Comparison of ENCODE assay signal across 10 mouse cellular contexts in the genomic region with DNA sequence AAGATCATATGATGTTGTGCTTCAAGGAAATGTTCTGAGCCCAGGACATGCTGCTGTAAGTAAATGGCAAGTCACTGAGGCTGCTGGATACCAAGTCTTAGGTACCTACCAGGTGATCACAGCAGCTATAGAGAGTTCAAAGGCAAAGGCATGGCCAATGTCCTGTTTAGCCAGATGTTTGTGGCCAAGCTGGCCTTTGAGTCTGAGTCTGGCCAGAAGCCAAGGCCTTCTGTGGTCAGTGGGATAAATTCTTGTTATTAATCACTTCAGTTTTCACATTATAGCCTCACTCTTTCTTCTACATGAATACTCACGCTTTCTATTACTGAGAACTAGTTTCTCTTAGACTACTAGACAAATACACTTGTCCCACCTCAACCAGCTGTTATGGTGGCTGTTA.
"Had no signal": no experiment of that assay in that cellular context is flagged by ENCODE, and none has a peak within 500 bp of the region (broad histone marks: within the 10 kb centered on the region; RNA-seq: fewer than 3 reads in every experiment).

No protein-coding gene starts in this region.

- DNase-seq: kidney, adult 11 months; kidney, adult 8-10 months; kidney, postnatal 36 days; liver; lung, adult 18-20 months; lung, postnatal 10 days; lung, postnatal 4 days; midbrain, embryonic 14.5 days; thymus, adult 2 months; thymus, postnatal 25 days had no signal
